Mouse (Mus musculus) right cerebral cortex, postnatal 25 days (tissue): Measurements from ENCODE around the gene Ptprt.
"Not testable (repeated sequence)": the region's sequence is repeated elsewhere in the genome, so short reads cannot be mapped to it uniquely, and the experiment has no call there.

Experiments used
- DNase-seq: peaks from one replicate; pipeline ENCODE4 v3.0.0; 2022

Ptprt gene

GRCm38 (mm10) chr2:161511880-161512570 is 1148.9 kb downstream of the Ptprt start:
- DNase-seq = not testable (repeated sequence)

GRCm38 (mm10) chr2:161511101-161511759 is 1149.7 kb downstream of the Ptprt start:
- no peak for DNase-seq

- DNase-seq = no peak
These were observed 1161.6 kb downstream of the Ptprt start for GRCm38 (mm10) chr2:161499097-161499899.

GRCm38 (mm10) chr2:161498449-161499096 is 1162.4 kb downstream of the Ptprt start:
- DNase-seq = peak; percentile 33

- DNase-seq = no peak
These were observed 1179.2 kb downstream of the Ptprt start for GRCm38 (mm10) chr2:161481741-161482140.

GRCm38 (mm10) chr2:161480445-161480844 is 1180.5 kb downstream of the Ptprt start:
- no peak for DNase-seq
